Mouse (Mus musculus): ENCODE results near the gene Tmem94. TPM values are rescaled to one million over a fixed set of nuclear protein-coding genes. Genes with fewer than 3 reads are reported as not detected.
A peak's percentile ranks its signal among the peaks of the same experiment; 100 is the strongest.

The Tmem94 gene
- polyA plus RNA-seq, 1 experiment from 2014 or later = 8.2 TPM

GRCm38 (mm10) chr11:115803072-115803709 lies 38.0 kb downstream of the Tmem94 start:
- no peak for TF ChIP-seq CTCF (IDR thresholded peaks at IDR 0.05; ENCODE audit: low read depth)
- WGBS = 84% methylated on average over 24 of the region's 24 CpGs
- Histone ChIP-seq H3K27me3 (replicated peaks; ENCODE audit: control insufficient read depth, insufficient read depth, low read length) (no peaks in the 10 kb centered on the region), H3K9ac (ENCODE audit: low read depth, low read length) (no peak overlapping the region), H3K9me3 (ENCODE audit: control insufficient read depth) (no peaks in the 10 kb centered on the region), H3K27ac (ENCODE audit: low read depth, low read length) (no peak overlapping the region), H3K4me1 (replicated peaks; ENCODE audit: control insufficient read depth, insufficient read depth, low read length) (no peaks in the 10 kb centered on the region), H3K4me3 (ENCODE audit: low read depth, low read length) (no peak overlapping the region), H3K36me3 (ENCODE audit: control insufficient read depth, insufficient read depth) (peaks cover 88% of the 10 kb centered on the region), H3K4me2 (replicated peaks; ENCODE audit: low read depth) (no peak overlapping the region)
- no peak for ATAC-seq

DNA sequence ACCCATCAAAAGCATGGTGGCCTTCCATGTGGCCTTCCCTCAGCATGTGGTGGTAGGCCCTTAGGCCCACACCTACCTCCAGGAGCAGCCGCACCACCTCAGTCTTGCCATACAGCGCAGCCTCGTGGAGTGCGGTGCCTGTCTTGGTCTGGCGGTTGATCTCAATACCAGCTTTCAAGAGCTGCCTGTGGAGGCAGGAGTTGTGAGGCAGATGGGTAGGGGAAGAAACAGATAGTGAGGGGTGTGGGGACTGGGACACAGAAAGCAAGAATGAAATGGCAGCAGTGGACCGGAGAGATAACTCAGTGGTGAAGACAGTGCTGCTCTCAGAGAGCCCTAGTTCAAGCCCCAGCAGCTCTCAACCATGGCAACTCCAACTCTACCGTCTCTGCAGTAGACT lies 39.8 kb downstream of the Tmem94 start:
- Histone ChIP-seq H3K9ac (ENCODE audit: low read depth, low read length) (no peak overlapping the region), H3K27me3 (replicated peaks; ENCODE audit: control insufficient read depth, insufficient read depth, low read length) (no peaks in the 10 kb centered on the region), H3K9me3 (ENCODE audit: control insufficient read depth) (no peaks in the 10 kb centered on the region), H3K4me1 (replicated peaks; ENCODE audit: control insufficient read depth, insufficient read depth, low read length) (peaks cover 9% of the 10 kb centered on the region), H3K27ac (ENCODE audit: low read depth, low read length) (no peak overlapping the region), H3K4me3 (ENCODE audit: low read depth, low read length) (no peak overlapping the region), H3K36me3 (ENCODE audit: control insufficient read depth, insufficient read depth) (peaks cover 76% of the 10 kb centered on the region), H3K4me2 (replicated peaks; ENCODE audit: low read depth) (no peak overlapping the region)
- TF ChIP-seq CTCF (IDR thresholded peaks at IDR 0.05; ENCODE audit: low read depth) = no peak
- ATAC-seq = no peak
- 96% methylated on average over 7 of the region's 7 CpGs for WGBS

DNA sequence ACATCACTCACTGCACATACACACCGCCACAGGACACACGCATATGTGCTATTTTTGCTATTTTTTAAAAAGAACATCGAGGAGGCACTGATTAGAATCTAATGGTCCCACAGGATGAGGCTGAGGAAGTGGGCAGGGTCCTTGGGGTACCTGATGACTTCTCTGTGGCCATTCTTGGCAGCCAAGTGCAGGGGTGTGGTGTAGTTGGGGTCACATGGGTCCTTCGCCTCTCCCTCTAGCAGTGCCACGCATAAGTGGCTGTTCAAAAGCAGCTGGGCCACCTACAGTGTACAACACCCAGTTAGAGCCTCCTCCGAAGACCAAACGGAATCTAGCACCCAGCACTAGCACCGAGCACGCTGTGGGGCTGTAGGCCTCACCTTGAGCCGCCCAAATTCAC lies 40.9 kb downstream of the Tmem94 start:
- WGBS = 91% methylated on average over 10 of the region's 10 CpGs
- H3K9me3 ChIP-seq (ENCODE audit: control insufficient read depth) = no peaks in the 10 kb centered on the region
- H3K27me3 ChIP-seq (replicated peaks; ENCODE audit: control insufficient read depth, insufficient read depth, low read length) = no peaks in the 10 kb centered on the region
- ATAC-seq = no peak
- no peak overlapping the region for H3K27ac ChIP-seq (ENCODE audit: low read depth, low read length)
- no peak overlapping the region for H3K9ac ChIP-seq (ENCODE audit: low read depth, low read length)
- H3K36me3 ChIP-seq (ENCODE audit: control insufficient read depth, insufficient read depth) = peaks cover 72% of the 10 kb centered on the region
- H3K4me1 ChIP-seq (replicated peaks; ENCODE audit: control insufficient read depth, insufficient read depth, low read length) = peaks cover 10% of the 10 kb centered on the region
- no peak overlapping the region for H3K4me2 ChIP-seq (replicated peaks; ENCODE audit: low read depth)
- no peak for TF ChIP-seq CTCF (IDR thresholded peaks at IDR 0.05; ENCODE audit: low read depth)
- no peak overlapping the region for H3K4me3 ChIP-seq (ENCODE audit: low read depth, low read length)

DNA sequence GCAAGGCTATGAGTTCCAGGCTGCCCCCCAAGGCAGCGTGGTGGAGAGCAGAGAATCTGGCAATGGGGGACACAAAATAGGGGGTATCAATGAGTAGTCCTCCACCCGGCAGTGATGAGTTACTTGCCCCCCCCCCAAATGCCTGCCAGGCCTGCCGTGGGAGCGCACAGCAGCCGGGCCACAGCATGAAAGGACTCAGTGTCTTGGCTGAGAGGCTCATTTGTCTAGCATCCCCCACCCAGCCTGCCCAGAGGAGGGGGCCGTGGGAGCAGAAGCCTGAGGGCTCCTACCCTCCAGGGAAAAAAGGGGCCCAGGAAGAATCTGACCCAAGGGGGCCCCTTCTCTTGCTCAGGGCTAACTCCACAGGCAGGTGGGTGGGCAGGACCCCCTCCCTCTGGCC lies 42.1 kb downstream of the Tmem94 start:
- H3K27ac ChIP-seq (ENCODE audit: low read depth, low read length) = no peak overlapping the region
- H3K4me3 ChIP-seq (ENCODE audit: low read depth, low read length) = no peak overlapping the region
- H3K4me2 ChIP-seq (replicated peaks; ENCODE audit: low read depth) = no peak overlapping the region
- H3K36me3 ChIP-seq (ENCODE audit: control insufficient read depth, insufficient read depth) = peaks cover 67% of the 10 kb centered on the region
- peaks cover 16% of the 10 kb centered on the region for H3K4me1 ChIP-seq (replicated peaks; ENCODE audit: control insufficient read depth, insufficient read depth, low read length)
- no peak for TF ChIP-seq CTCF (IDR thresholded peaks at IDR 0.05; ENCODE audit: low read depth)
- no peaks in the 10 kb centered on the region for H3K27me3 ChIP-seq (replicated peaks; ENCODE audit: control insufficient read depth, insufficient read depth, low read length)
- ATAC-seq = no peak
- no peaks in the 10 kb centered on the region for H3K9me3 ChIP-seq (ENCODE audit: control insufficient read depth)
- WGBS = 94% methylated on average over 6 of the region's 6 CpGs
- H3K9ac ChIP-seq (ENCODE audit: low read depth, low read length) = no peak overlapping the region

DNA sequence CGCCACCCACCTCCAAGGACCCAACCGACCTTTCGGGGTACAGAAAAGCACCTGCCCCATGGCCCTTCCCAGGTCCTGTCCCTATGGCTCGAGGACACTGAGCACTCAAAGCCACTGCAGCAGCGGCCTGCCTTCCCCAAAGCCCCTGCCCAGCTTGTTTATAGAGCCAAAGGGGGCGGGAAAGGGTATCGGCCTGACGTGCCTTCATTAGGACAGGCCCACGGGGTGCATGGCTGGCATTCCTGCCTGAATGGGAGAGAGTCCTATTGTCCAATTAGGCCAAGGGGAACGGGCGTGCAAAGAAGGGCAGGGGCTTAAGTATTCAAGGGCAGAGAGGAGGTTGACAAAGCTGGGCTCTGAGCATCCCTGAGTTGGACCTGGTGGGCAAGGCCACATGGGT lies 42.7 kb downstream of the Tmem94 start:
- Histone ChIP-seq H3K4me3 (ENCODE audit: low read depth, low read length) (no peak overlapping the region), H3K27me3 (replicated peaks; ENCODE audit: control insufficient read depth, insufficient read depth, low read length) (no peaks in the 10 kb centered on the region), H3K27ac (ENCODE audit: low read depth, low read length) (no peak overlapping the region), H3K9ac (ENCODE audit: low read depth, low read length) (no peak overlapping the region), H3K4me1 (replicated peaks; ENCODE audit: control insufficient read depth, insufficient read depth, low read length) (peaks cover 22% of the 10 kb centered on the region), H3K36me3 (ENCODE audit: control insufficient read depth, insufficient read depth) (peaks cover 60% of the 10 kb centered on the region), H3K9me3 (ENCODE audit: control insufficient read depth) (no peaks in the 10 kb centered on the region), H3K4me2 (replicated peaks; ENCODE audit: low read depth) (no peak overlapping the region)
- WGBS = 78% methylated on average over 11 of the region's 11 CpGs
- ATAC-seq = no peak
- no peak for TF ChIP-seq CTCF (IDR thresholded peaks at IDR 0.05; ENCODE audit: low read depth)

- H3K4me3 ChIP-seq (ENCODE audit: low read depth, low read length) = no peak overlapping the region
- no peaks in the 10 kb centered on the region for H3K27me3 ChIP-seq (replicated peaks; ENCODE audit: control insufficient read depth, insufficient read depth, low read length)
- H3K4me1 ChIP-seq (replicated peaks; ENCODE audit: control insufficient read depth, insufficient read depth, low read length) = peaks cover 24% of the 10 kb centered on the region
- 29% methylated on average over 10 of the region's 10 CpGs for WGBS
- no peaks in the 10 kb centered on the region for H3K9me3 ChIP-seq (ENCODE audit: control insufficient read depth)
- H3K27ac ChIP-seq (ENCODE audit: low read depth, low read length) = peak overlapping the region; percentile 28
- H3K9ac ChIP-seq (ENCODE audit: low read depth, low read length) = 0 out of 2 replicates have a peak overlapping the region, but pooled peaks have one; percentile 17
- H3K36me3 ChIP-seq (ENCODE audit: control insufficient read depth, insufficient read depth) = peaks cover 52% of the 10 kb centered on the region
- TF ChIP-seq CTCF (IDR thresholded peaks at IDR 0.05; ENCODE audit: low read depth) = no peak
- peak overlapping the region; percentile 99 for H3K4me2 ChIP-seq (replicated peaks; ENCODE audit: low read depth)
- no peak for ATAC-seq
Observed at GRCm38 (mm10) chr11:115808696-115809310, 43.6 kb downstream of the Tmem94 start.

All from intestine, postnatal 0 days (tissue).